In the genomic region with DNA sequence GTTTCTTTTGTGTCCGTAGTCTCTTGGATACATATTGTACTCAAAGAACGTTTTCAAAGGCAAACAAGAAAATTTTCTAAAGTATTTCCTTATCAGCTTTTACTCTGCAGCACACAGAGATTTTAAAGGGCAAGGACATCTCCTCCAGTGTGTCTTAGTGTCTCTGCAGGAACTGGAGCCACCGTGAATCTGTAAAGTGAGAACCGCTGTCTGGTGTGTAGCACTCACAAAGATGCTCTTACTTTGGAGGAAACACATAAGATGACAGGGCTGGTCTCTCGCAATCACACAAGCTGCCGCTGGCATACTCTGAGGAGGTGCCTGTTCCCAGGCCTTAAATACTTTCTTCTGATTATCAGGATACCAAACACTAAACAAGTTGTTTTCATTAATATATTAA, we compare ENCODE assay signal across 13 mouse cellular contexts.
"Had no signal": no experiment of that assay in that cellular context is flagged by ENCODE, and none has a peak within 500 bp of the region (broad histone marks: within the 10 kb centered on the region; RNA-seq: fewer than 3 reads in every experiment).

No protein-coding gene starts in this region.

- DNase-seq: lung, adult 18-20 months; lung, embryonic 14.5 days; lung, postnatal 10 days; lung, postnatal 4 days; midbrain, embryonic 14.5 days; retina, postnatal 1 day; right cerebral cortex, adult 18-20 months; right cerebral cortex, postnatal 25 days; right cerebral cortex, postnatal 4 days; spleen, adult 18-20 months; thymus, adult 18-20 months; thymus, postnatal 25 days; thymus, postnatal 4 days had no signal
